Comparison of ENCODE assay signal across 26 mouse cellular contexts in the genomic region with DNA sequence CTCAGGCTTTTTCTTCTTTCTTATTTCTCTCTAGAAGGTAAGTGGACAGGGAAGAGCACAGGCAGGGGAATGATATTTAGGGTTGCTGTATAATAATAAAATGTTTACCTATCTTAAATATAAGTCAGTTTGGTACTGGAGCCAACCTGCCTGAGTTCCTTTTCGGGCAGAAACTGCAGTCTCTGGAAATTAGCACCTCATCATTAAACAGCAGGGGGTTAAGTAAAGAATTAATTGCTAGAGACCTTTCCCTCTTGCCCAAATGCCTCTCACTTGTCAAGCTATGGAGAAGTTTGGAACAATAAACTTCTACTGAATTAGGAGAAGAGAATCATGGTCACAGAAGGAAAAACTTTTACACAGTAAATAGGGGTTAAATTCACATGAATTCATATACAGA.
"Had no signal": no experiment of that assay in that cellular context is flagged by ENCODE, and none has a peak within 500 bp of the region (broad histone marks: within the 10 kb centered on the region; RNA-seq: fewer than 3 reads in every experiment).

No protein-coding gene starts in this region.

- H3K27ac ChIP-seq: gastrocnemius, adult 2 months; heart, embryonic 10.5 days; hindbrain, embryonic 10.5 days; hindbrain, embryonic 12.5 days; hindbrain, embryonic 14.5 days; intestine, embryonic 15.5 days; layer of hippocampus, adult 2 months; left cerebral cortex, adult 2 months; limb, embryonic 10.5 days; limb, embryonic 12.5 days; liver, embryonic 14.5 days had no signal

- H3K9me3 ChIP-seq: heart, embryonic 10.5 days; heart, embryonic 12.5 days; hindbrain, embryonic 10.5 days; hindbrain, embryonic 12.5 days; intestine, embryonic 15.5 days; limb, embryonic 10.5 days; limb, embryonic 12.5 days had no signal

- H3K4me2 ChIP-seq: heart, embryonic 12.5 days; hindbrain, embryonic 12.5 days; hindbrain, embryonic 14.5 days; intestine, embryonic 15.5 days; limb, embryonic 12.5 days; liver, embryonic 11.5 days had no signal

- H3K4me1 ChIP-seq: heart, embryonic 10.5 days; heart, embryonic 12.5 days; hindbrain, embryonic 10.5 days; hindbrain, embryonic 12.5 days; intestine, embryonic 15.5 days; limb, embryonic 10.5 days; limb, embryonic 12.5 days had no signal

- H3K9ac ChIP-seq: heart, embryonic 12.5 days; hindbrain, embryonic 12.5 days; hindbrain, embryonic 14.5 days; intestine, embryonic 15.5 days; limb, embryonic 12.5 days; liver, embryonic 14.5 days had no signal

- H3K4me3 ChIP-seq: gastrocnemius, adult 2 months; heart, embryonic 10.5 days; heart, embryonic 12.5 days; hindbrain, embryonic 10.5 days; hindbrain, embryonic 12.5 days; intestine, embryonic 15.5 days; layer of hippocampus, adult 2 months; left cerebral cortex, adult 2 months; limb, embryonic 10.5 days; limb, embryonic 12.5 days had no signal

- ATAC-seq: inflammation-experienced regulatory T-cells, adult 6 months; intestine, embryonic 15.5 days; intestine, postnatal 0 days had no signal

- H3K27me3 ChIP-seq: heart, embryonic 12.5 days; hindbrain, embryonic 12.5 days; intestine, embryonic 15.5 days; limb, embryonic 12.5 days had no signal

- DNase-seq: gastrocnemius, adult 2 months; gastrocnemius, postnatal 10 days; gastrocnemius, postnatal 25 days; heart, adult 18-20 months; heart, postnatal 10 days; heart, postnatal 4 days; kidney, adult 18-20 months; kidney, adult 8-10 months; kidney, postnatal 10 days; kidney, postnatal 25 days; kidney, postnatal 4 days; liver had no signal

- H3K36me3 ChIP-seq: heart, embryonic 10.5 days; heart, embryonic 12.5 days; hindbrain, embryonic 10.5 days; hindbrain, embryonic 12.5 days; intestine, embryonic 15.5 days; limb, embryonic 10.5 days; limb, embryonic 12.5 days had no signal
